Mouse (Mus musculus): ENCODE data around the gene Aimp2. TPM values are rescaled to one million over a fixed set of nuclear protein-coding genes. Genes with fewer than 3 reads are reported as not detected.

Aimp2 gene
- polyA plus RNA-seq (2014; fragmentation: Nextera tagmentation; extraction: Ambion mirVana), result 100 and 102 TPM in 2 replicates

- peak within 1 kb of the TSS; percentile 76 for H3K4me3 ChIP-seq (ENCODE audit: low read depth, low read length)
- DNase-seq (ENCODE audit: low spot score), result peak; percentile 99
- under 1% methylated on average over 53 of the region's 70 CpGs for WGBS
Observed at GRCm38 (mm10) chr5:143909417-143910400, at the start of gene Aimp2, which contains the start of gene Pms2. Gene Aimp2, minus strand, starts transcription at chr5:143909847. Gene Pms2, plus strand, starts transcription at chr5:143909964.

GRCm38 (mm10) chr5:143957101-143957500 is 47.5 kb upstream of the Aimp2 start:
- ATAC-seq (ENCODE audit: low read depth), result no peak
- no peak overlapping the region for H3K27ac ChIP-seq (replicated peaks; ENCODE audit: low read depth, low read length)
- DNase-seq (ENCODE audit: low spot score), result no peak
- no peak overlapping the region for H3K4me3 ChIP-seq (ENCODE audit: low read depth, low read length)
- no peaks in the 10 kb centered on the region for H3K36me3 ChIP-seq (ENCODE audit: control insufficient read depth, insufficient read depth, low read length)
- no peak overlapping the region for H3K9ac ChIP-seq (ENCODE audit: low read depth, low read length)
- no peaks in the 10 kb centered on the region for H3K27me3 ChIP-seq (replicated peaks; ENCODE audit: control insufficient read depth, insufficient read depth, low read length)
- 0 out of 2 replicates have a peak, but pooled peaks cover 5% of the 10 kb centered on the region for H3K9me3 ChIP-seq (ENCODE audit: control insufficient read depth, low read length)
- 92% methylated on average over 6 of the region's 6 CpGs for WGBS
- H3K4me1 ChIP-seq (ENCODE audit: control insufficient read depth, insufficient read depth, low read length), result no peaks in the 10 kb centered on the region
- no peak overlapping the region for H3K4me2 ChIP-seq (ENCODE audit: low read depth, low read length)

More at GRCm38 (mm10) chr5:143909417-143910400, at the start of gene Aimp2, which contains the start of gene Pms2:
- Histone ChIP-seq H3K9me3 (ENCODE audit: control insufficient read depth, low read length) (no peaks in the 10 kb centered on the region), H3K9ac (ENCODE audit: low read depth, low read length) (peak within 1 kb of the TSS; percentile 75), H3K4me1 (ENCODE audit: control insufficient read depth, insufficient read depth, low read length) (peaks cover 15% of the 10 kb centered on the region; the same call in 1 of the 2 replicates), H3K36me3 (ENCODE audit: control insufficient read depth, insufficient read depth, low read length) (peaks cover 29% of the 10 kb centered on the region; the same call in 1 of the 2 replicates), H3K4me2 (ENCODE audit: low read depth, low read length) (peak within 1 kb of the TSS; percentile 78), H3K27ac (replicated peaks; ENCODE audit: low read depth, low read length) (peak within 1 kb of the TSS; percentile 77), H3K27me3 (replicated peaks; ENCODE audit: control insufficient read depth, insufficient read depth, low read length) (no peaks in the 10 kb centered on the region)
- peak; percentile 99 for ATAC-seq (ENCODE audit: low read depth)

GRCm38 (mm10) chr5:143950016-143950415 is 40.4 kb upstream of the Aimp2 start:
- WGBS, result 41% methylated on average over 5 of the region's 5 CpGs
- 0 out of 2 replicates have a peak, but pooled peaks cover 4% of the 10 kb centered on the region for H3K9me3 ChIP-seq (ENCODE audit: control insufficient read depth, low read length)
- DNase-seq (ENCODE audit: low spot score) (no peak), ATAC-seq (ENCODE audit: low read depth) (no peak)
- H3K9ac ChIP-seq (ENCODE audit: low read depth, low read length), result no peak overlapping the region
- H3K4me1 ChIP-seq (ENCODE audit: control insufficient read depth, insufficient read depth, low read length), result no peaks in the 10 kb centered on the region
- H3K36me3 ChIP-seq (ENCODE audit: control insufficient read depth, insufficient read depth, low read length), result no peaks in the 10 kb centered on the region
- H3K4me3 ChIP-seq (ENCODE audit: low read depth, low read length), result no peak overlapping the region
- H3K27me3 ChIP-seq (replicated peaks; ENCODE audit: control insufficient read depth, insufficient read depth, low read length), result no peaks in the 10 kb centered on the region
- H3K4me2 ChIP-seq (ENCODE audit: low read depth, low read length), result no peak overlapping the region
- H3K27ac ChIP-seq (replicated peaks; ENCODE audit: low read depth, low read length), result no peak overlapping the region

GRCm38 (mm10) chr5:143948361-143948760 is 38.7 kb upstream of the Aimp2 start:
- WGBS, result 84% methylated on average over 12 of the region's 12 CpGs
- Histone ChIP-seq H3K4me1 (ENCODE audit: control insufficient read depth, insufficient read depth, low read length) (no peaks in the 10 kb centered on the region), H3K36me3 (ENCODE audit: control insufficient read depth, insufficient read depth, low read length) (no peaks in the 10 kb centered on the region), H3K9ac (ENCODE audit: low read depth, low read length) (no peak overlapping the region), H3K4me3 (ENCODE audit: low read depth, low read length) (no peak overlapping the region), H3K9me3 (ENCODE audit: control insufficient read depth, low read length) (0 out of 2 replicates have a peak, but pooled peaks cover 5% of the 10 kb centered on the region), H3K27me3 (replicated peaks; ENCODE audit: control insufficient read depth, insufficient read depth, low read length) (no peaks in the 10 kb centered on the region), H3K27ac (replicated peaks; ENCODE audit: low read depth, low read length) (no peak overlapping the region), H3K4me2 (ENCODE audit: low read depth, low read length) (no peak overlapping the region)
- no peak for ATAC-seq (ENCODE audit: low read depth)
- DNase-seq (ENCODE audit: low spot score), result no peak

GRCm38 (mm10) chr5:143943231-143944125 is 33.8 kb upstream of the Aimp2 start:
- Histone ChIP-seq H3K27me3 (replicated peaks; ENCODE audit: control insufficient read depth, insufficient read depth, low read length) (no peaks in the 10 kb centered on the region), H3K27ac (replicated peaks; ENCODE audit: low read depth, low read length) (no peak overlapping the region), H3K9me3 (ENCODE audit: control insufficient read depth, low read length) (0 out of 2 replicates have a peak, but pooled peaks cover 5% of the 10 kb centered on the region), H3K4me2 (ENCODE audit: low read depth, low read length) (no peak overlapping the region), H3K4me1 (ENCODE audit: control insufficient read depth, insufficient read depth, low read length) (no peaks in the 10 kb centered on the region), H3K36me3 (ENCODE audit: control insufficient read depth, insufficient read depth, low read length) (no peaks in the 10 kb centered on the region), H3K9ac (ENCODE audit: low read depth, low read length) (no peak overlapping the region), H3K4me3 (ENCODE audit: low read depth, low read length) (no peak overlapping the region)
- 81% methylated on average over 14 of the region's 14 CpGs for WGBS
- DNase-seq (ENCODE audit: low spot score), result no peak
- no peak for ATAC-seq (ENCODE audit: low read depth)

- H3K27ac ChIP-seq (replicated peaks; ENCODE audit: low read depth, low read length), result no peak overlapping the region
- H3K4me3 ChIP-seq (ENCODE audit: low read depth, low read length), result no peak overlapping the region
- H3K4me2 ChIP-seq (ENCODE audit: low read depth, low read length), result no peak overlapping the region; the same call in 1 of the 2 replicates
- ATAC-seq (ENCODE audit: low read depth), result peak; percentile 60; the same call in 1 of the 2 replicates
- H3K9ac ChIP-seq (ENCODE audit: low read depth, low read length), result no peak overlapping the region
- no peaks in the 10 kb centered on the region for H3K27me3 ChIP-seq (replicated peaks; ENCODE audit: control insufficient read depth, insufficient read depth, low read length)
- WGBS, result 27% methylated on average over 10 of the region's 10 CpGs
- no peak for DNase-seq (ENCODE audit: low spot score)
- no peaks in the 10 kb centered on the region for H3K4me1 ChIP-seq (ENCODE audit: control insufficient read depth, insufficient read depth, low read length)
- 0 out of 2 replicates have a peak, but pooled peaks cover 5% of the 10 kb centered on the region for H3K9me3 ChIP-seq (ENCODE audit: control insufficient read depth, low read length)
- no peaks in the 10 kb centered on the region for H3K36me3 ChIP-seq (ENCODE audit: control insufficient read depth, insufficient read depth, low read length)
Observed at GRCm38 (mm10) chr5:143941588-143941987, 31.9 kb upstream of the Aimp2 start.

- no peaks in the 10 kb centered on the region for H3K27me3 ChIP-seq (replicated peaks; ENCODE audit: control insufficient read depth, insufficient read depth, low read length)
- DNase-seq (ENCODE audit: low spot score) (no peak), ATAC-seq (ENCODE audit: low read depth) (no peak)
- no peak overlapping the region for H3K4me2 ChIP-seq (ENCODE audit: low read depth, low read length)
- H3K9me3 ChIP-seq (ENCODE audit: control insufficient read depth, low read length), result no peaks in the 10 kb centered on the region
- H3K36me3 ChIP-seq (ENCODE audit: control insufficient read depth, insufficient read depth, low read length), result peaks cover 11% of the 10 kb centered on the region; the same call in 1 of the 2 replicates
- H3K4me1 ChIP-seq (ENCODE audit: control insufficient read depth, insufficient read depth, low read length), result no peaks in the 10 kb centered on the region
- WGBS, result 89% methylated on average over 9 of the region's 9 CpGs
- no peak overlapping the region for H3K9ac ChIP-seq (ENCODE audit: low read depth, low read length)
- no peak overlapping the region for H3K4me3 ChIP-seq (ENCODE audit: low read depth, low read length)
- no peak overlapping the region for H3K27ac ChIP-seq (replicated peaks; ENCODE audit: low read depth, low read length)
Observed at GRCm38 (mm10) chr5:143936156-143936555, 26.5 kb upstream of the Aimp2 start.

- Histone ChIP-seq H3K36me3 (ENCODE audit: control insufficient read depth, insufficient read depth, low read length) (peaks cover 32% of the 10 kb centered on the region), H3K4me1 (ENCODE audit: control insufficient read depth, insufficient read depth, low read length) (no peaks in the 10 kb centered on the region), H3K27me3 (replicated peaks; ENCODE audit: control insufficient read depth, insufficient read depth, low read length) (no peaks in the 10 kb centered on the region), H3K4me3 (ENCODE audit: low read depth, low read length) (no peak overlapping the region), H3K27ac (replicated peaks; ENCODE audit: low read depth, low read length) (no peak overlapping the region), H3K9ac (ENCODE audit: low read depth, low read length) (no peak overlapping the region), H3K9me3 (ENCODE audit: control insufficient read depth, low read length) (no peaks in the 10 kb centered on the region), H3K4me2 (ENCODE audit: low read depth, low read length) (no peak overlapping the region)
- WGBS, result 81% methylated on average over 1 of the region's 1 CpGs
- no peak for ATAC-seq (ENCODE audit: low read depth)
- DNase-seq (ENCODE audit: low spot score), result no peak
Observed at GRCm38 (mm10) chr5:143933875-143934274, 24.2 kb upstream of the Aimp2 start.
